Mouse (Mus musculus) stomach, embryonic 16.5 days (tissue): ENCODE measurements at regions not wholly inside any gene's neighbourhood (a gene's known extent, or its start where the extent isn't known, plus 50 kb on each side); places are given as distances from the start of the nearest gene placed in this dataset.

Experiments used
- ATAC-seq: fragments of 200-750 bp; cut with Nextera tagmentation; 2 replicates; pipeline ENCODE4 v1.8.0; 2017; ENCODE audit warnings: moderate number of reproducible peaks, moderate TSS enrichment; ENCODE audit not compliant: insufficient read depth, low FRiP score
- H3K27ac ChIP-seq: fragments of 300-500 bp; sonication (generic); 2 replicates; pipeline ENCODE4 v1.5.1; 2014; ENCODE audit warnings: low read length
- H3K27me3 ChIP-seq: fragments of 300-500 bp; sonication (generic); 2 replicates; pipeline ENCODE4 v1.6.1; 2014; ENCODE audit warnings: low read length, control low read depth, mixed read lengths; ENCODE audit not compliant: control insufficient read depth, insufficient read depth
- H3K36me3 ChIP-seq: fragments of 300-500 bp; sonication (generic); 2 replicates; pipeline ENCODE4 v1.6.1; 2014; ENCODE audit warnings: low read length; ENCODE audit not compliant: control insufficient read depth, insufficient read depth
- H3K4me1 ChIP-seq: fragments of 300-500 bp; sonication (generic); 2 replicates; pipeline ENCODE4 v1.6.1; 2014; ENCODE audit warnings: low read length, control low read depth, mixed read lengths; ENCODE audit not compliant: control insufficient read depth, insufficient read depth
- H3K4me2 ChIP-seq: fragments of 300-500 bp; sonication (generic); 2 replicates; pipeline ENCODE4 v1.6.1; 2014; ENCODE audit warnings: low read depth, low read length, mixed read lengths
- H3K4me3 ChIP-seq: fragments of 300-500 bp; sonication (generic); replicated peaks from 2 replicates; pipeline ENCODE4 v1.5.1; 2014; ENCODE audit warnings: mild to moderate bottlenecking, low read length
- H3K9ac ChIP-seq: fragments of 300-500 bp; sonication (generic); 2 replicates; pipeline ENCODE4 v1.6.1; 2014; ENCODE audit warnings: low read length
- H3K9me3 ChIP-seq: fragments of 300-500 bp; sonication (generic); replicated peaks from 2 replicates; pipeline ENCODE4 v1.6.1; 2016; ENCODE audit warnings: low read length, control low read depth; ENCODE audit not compliant: control insufficient read depth
- WGBS: fragments of 180-500 bp; shearing (Covaris S2); extraction: QIAGEN DNeasy Blood & Tissue Kit; methylation state at CpG from one replicate; pipeline ENCODE4 v1.1.7; 2014; 5-methylcytosine and 5-hydroxymethylcytosine counted together

DNA sequence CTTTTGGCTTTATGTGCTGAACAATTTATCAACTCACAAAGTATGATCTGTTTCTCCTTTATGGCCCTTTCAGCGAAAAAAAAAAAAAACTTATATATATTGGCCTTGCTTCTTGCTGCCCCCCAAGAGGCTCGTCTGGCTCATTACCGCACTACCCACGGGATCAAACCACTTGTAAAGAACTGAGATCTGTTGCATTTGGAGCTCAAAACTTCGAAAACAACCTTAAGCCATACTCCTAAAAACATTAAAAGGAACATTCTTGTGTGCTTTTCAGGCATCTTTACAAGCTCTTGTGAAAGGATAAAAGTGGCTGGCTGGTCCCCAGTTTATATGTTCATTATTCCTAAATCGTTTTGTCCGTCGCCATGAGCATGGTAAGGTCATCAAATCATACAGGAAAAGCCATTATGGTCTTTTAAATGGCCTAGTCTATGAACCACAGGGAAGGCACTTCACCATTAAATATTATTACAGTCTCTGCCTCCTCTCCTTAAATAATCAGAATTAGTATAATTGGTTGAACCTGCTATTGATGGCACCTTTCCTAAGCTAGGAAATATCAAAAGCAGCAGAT is 117.0 kb upstream of the Gimd1 start:
- 85% methylated on average over 8 of the region's 8 CpGs for WGBS
- no peak overlapping the region for H3K4me3 ChIP-seq

DNA sequence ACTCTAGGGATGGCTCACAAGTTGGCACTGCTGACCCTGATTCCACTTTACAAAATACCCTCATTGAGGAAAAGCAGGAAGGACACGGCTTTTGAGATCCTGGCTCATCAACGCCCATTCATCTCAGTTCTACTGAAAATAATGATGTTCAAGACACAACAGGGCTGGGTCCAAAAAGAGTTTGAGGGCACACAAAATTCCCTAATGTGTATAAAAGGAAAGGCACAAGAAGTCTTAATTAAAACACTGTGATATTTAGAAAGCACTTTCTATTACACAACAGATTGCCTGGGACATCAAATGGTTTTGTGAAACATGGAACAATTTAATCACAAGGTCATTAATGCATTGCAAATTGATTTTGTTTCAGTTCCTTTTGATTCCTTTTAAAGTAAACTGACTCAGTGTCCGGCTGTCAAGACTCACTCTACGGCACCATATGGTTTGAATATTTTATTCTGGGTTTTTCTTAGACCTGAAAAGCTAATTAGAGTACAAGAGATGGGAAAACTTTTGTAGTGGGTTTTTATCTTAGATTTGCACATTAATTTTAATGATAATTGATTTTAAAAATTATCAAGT is 96.2 kb upstream of the Gimd1 start:
- Histone ChIP-seq H3K36me3 (no peaks in the 10 kb centered on the region), H3K27me3 (no peaks in the 10 kb centered on the region), H3K9ac (no peak overlapping the region), H3K4me2 (no peak overlapping the region), H3K4me1 (no peaks in the 10 kb centered on the region), H3K9me3 (no peaks in the 10 kb centered on the region), H3K27ac (no peak overlapping the region), H3K4me3 (no peak overlapping the region)
- 83% methylated on average over 4 of the region's 4 CpGs for WGBS
- ATAC-seq = no peak

More for the DNA sequence above, 117.0 kb upstream of the Gimd1 start:
- no peak for ATAC-seq
- Histone ChIP-seq H3K9ac (no peak overlapping the region), H3K4me1 (no peaks in the 10 kb centered on the region), H3K9me3 (no peaks in the 10 kb centered on the region), H3K27me3 (no peaks in the 10 kb centered on the region), H3K4me2 (no peak overlapping the region), H3K36me3 (no peaks in the 10 kb centered on the region), H3K27ac (no peak overlapping the region)

DNA sequence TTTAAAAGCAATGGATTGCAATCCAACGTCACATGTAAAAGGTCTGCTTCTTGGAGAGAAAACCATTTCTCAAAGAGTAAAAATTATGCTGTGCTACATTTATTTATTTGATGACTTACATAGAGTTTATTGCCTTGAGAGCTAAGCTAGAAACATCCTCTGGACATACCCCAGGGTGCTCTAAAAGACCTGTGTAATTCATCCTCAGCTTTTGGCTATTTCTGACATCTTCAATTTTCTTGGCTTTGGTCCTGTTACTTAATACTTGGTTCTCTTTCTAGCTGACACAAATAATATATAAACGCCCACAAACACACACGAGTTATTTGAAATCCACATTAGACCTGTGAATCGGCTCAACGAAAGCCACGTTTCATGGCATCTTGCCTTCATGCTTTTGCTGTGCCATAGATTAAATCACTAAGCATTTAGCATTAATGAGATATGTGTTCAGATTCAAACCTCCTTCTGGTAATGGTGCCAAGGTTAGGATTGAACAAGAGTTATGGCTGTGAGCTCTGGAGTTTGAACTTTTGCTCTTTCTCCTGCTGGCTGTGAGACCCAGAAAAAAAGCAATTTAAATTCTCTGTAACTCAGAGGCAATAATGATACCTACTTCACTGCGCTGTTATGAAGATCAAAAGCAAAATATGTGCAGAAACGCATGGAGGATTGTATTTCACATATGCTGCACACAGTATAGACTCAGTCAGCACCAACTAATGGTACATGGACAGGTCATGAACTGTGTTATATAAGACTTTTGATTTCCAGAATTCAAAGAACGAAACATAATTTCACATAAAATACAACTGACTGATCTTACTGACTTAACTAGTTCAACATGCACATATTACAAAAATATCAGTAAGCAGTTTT is 89.6 kb upstream of the Gimd1 start:
- H3K27ac ChIP-seq = no peak overlapping the region
- 73% methylated on average over 9 of the region's 9 CpGs for WGBS
- H3K4me2 ChIP-seq = no peak overlapping the region
- no peak overlapping the region for H3K9ac ChIP-seq
- H3K4me1 ChIP-seq = no peaks in the 10 kb centered on the region
- no peak overlapping the region for H3K4me3 ChIP-seq
- no peak for ATAC-seq
- H3K9me3 ChIP-seq = no peaks in the 10 kb centered on the region
- no peaks in the 10 kb centered on the region for H3K27me3 ChIP-seq
- H3K36me3 ChIP-seq = no peaks in the 10 kb centered on the region

DNA sequence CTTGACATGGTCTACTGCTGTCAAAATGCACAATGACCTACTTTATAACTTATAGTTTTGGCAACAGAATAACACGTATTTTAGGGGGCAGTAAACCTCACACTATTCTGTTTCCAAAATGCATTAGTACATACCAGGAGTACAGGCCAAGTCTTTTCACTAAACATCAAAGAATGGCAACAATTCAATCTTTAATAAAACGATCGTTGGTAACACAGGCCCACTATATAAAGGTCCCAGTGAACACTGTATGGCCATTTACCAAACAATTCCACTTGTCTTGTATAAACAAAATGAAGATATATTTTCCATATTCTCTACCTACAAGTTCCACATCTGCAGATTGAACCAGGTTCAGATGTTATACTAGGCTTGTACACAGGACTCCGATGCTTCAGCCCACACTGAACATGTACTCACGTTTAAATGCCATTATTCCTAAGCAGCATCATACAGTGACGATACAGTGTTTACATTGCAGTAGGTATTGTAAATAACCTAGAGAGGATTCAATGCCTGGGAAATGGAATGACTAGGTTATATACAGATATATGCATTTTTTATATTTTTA is 78.3 kb upstream of the Gimd1 start:
- H3K9ac ChIP-seq = no peak overlapping the region
- no peak overlapping the region for H3K4me2 ChIP-seq
- no peak overlapping the region for H3K27ac ChIP-seq
- H3K4me3 ChIP-seq = no peak overlapping the region
- H3K36me3 ChIP-seq = no peaks in the 10 kb centered on the region
- H3K4me1 ChIP-seq = no peaks in the 10 kb centered on the region
- H3K27me3 ChIP-seq = no peaks in the 10 kb centered on the region
- no peak for ATAC-seq
- 73% methylated on average over 6 of the region's 6 CpGs for WGBS
- no peaks in the 10 kb centered on the region for H3K9me3 ChIP-seq

DNA sequence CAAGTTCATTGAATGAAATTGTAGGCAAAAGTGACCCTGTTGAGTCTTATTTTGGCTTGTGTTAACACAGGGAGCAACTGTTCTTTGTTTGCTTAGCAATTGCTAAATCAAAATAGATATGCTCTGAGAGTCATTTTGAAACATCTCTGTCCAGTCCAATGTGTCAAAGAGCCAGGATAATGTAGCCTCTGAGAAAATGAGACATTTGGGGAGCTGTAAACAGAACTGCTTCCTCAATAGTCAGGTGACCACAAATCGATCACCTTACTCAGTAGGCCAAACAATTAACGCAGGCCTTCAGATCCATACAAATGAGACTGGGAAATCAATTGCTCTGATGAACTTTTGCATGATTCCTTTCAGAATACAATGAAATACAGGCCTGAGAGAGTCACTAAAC is 63.9 kb upstream of the Gimd1 start:
- no peak overlapping the region for H3K27ac ChIP-seq
- no peaks in the 10 kb centered on the region for H3K4me1 ChIP-seq
- no peak for ATAC-seq
- H3K9ac ChIP-seq = no peak overlapping the region
- H3K4me2 ChIP-seq = no peak overlapping the region
- H3K4me3 ChIP-seq = no peak overlapping the region
- no peaks in the 10 kb centered on the region for H3K36me3 ChIP-seq
- H3K27me3 ChIP-seq = no peaks in the 10 kb centered on the region
- no peaks in the 10 kb centered on the region for H3K9me3 ChIP-seq
- 74% methylated on average over 2 of the region's 2 CpGs for WGBS

DNA sequence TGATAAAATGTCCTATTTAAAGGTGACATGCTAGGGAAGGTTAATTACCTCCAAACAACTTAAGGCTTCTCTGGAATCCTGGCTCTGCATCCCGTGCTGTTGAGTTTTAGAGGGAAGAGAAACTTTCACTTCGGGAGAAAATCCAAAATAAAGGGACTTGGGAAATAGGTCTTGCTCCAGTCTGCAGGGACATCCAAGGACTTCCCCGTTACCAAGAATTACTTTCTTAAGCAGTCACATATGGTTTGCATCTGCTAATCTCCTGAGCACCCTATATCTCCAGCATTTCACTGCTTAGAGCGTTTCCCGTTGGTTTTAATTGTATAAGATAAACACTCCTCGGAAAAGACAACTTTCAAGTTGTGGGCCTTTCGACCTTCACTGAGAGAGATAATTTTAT is 63.3 kb upstream of the Gimd1 start:
- no peak for ATAC-seq
- Histone ChIP-seq H3K4me2 (no peak overlapping the region), H3K9me3 (no peaks in the 10 kb centered on the region), H3K27ac (no peak overlapping the region), H3K4me3 (no peak overlapping the region), H3K9ac (no peak overlapping the region), H3K27me3 (no peaks in the 10 kb centered on the region), H3K4me1 (no peaks in the 10 kb centered on the region), H3K36me3 (no peaks in the 10 kb centered on the region)
- 59% methylated on average over 7 of the region's 7 CpGs for WGBS
